Mouse (Mus musculus): ENCODE results near the gene Tmem200a.
"Not testable (repeated sequence)": the region's sequence is repeated elsewhere in the genome, so short reads cannot be mapped to it uniquely, and the experiment has no call there.

Tmem200a gene

GRCm38 (mm10) chr10:25982617-25983016 lies 96.2 kb downstream of the Tmem200a start:
- DNase-seq (ENCODE audit: low spot score in 2 of 2) = no peak

DNA sequence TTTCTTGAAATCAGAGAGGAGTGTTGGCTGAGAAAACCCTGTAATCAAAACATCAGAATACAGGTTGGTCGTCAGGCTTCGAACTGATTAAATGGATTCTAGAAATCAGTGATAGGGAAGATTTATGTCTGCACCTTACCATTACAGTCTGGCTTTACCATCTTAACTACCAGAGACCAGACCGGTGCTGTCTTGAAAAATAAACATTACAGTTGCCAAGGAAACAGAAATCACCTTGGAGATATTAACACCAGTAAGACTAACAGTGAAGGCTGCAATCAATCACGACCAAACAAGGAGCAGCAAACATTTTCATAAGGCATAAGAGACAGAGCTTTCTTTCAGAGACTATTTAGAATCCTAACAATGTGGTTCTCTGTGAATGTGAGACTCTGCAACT lies 116.0 kb downstream of the Tmem200a start:
- no peak for DNase-seq (ENCODE audit: low spot score in 2 of 2)

- DNase-seq (ENCODE audit: low spot score in 2 of 2) = no peak
Observed at GRCm38 (mm10) chr10:25961066-25961465, 117.8 kb downstream of the Tmem200a start.

DNA sequence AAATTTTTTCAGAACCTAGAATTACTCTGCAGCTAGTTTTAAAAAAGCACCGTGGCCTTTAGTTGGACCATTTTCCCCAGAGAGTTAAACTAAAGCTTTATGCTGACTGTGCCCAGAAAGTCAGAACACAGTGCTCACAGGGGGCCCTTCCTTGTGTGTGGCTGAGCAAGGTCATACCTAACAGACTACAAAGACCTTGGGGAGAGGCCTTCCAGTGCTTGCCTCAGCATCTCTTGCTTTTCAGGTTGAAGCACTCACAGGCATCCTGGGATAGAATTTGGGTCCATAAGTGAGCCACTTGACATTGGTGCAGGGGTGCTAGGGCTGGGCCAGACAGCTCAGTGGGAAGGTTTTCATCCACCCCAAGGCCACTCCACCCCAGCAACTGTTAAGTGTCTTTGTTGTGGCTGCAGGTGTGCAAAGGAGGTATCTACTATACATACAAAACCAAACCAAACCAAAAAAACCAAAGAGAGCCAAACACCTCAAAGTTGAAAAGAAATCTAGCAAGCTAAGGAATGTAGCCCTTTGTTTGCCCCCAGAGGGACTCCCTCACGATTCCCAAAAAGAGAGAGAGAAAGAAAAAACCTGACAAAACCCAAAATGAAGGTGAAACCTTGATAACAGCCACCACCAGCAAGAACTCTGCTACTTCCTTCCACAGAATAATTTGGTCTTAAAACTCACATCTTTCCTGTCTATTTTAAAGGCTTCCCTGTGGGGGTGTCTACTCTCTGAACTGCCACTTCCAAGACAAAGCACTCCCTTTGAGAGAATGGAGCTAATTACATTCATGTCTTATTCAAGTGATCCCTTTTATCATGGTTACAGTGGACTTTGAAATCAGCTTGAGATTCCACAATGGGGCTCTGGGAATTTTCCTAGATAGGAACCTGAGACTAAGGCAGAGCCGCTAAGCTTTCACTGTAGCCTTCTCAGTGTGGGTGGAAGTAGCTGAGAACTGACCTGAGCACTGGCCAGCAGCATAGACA lies 119.8 kb downstream of the Tmem200a start:
- DNase-seq (ENCODE audit: low spot score in 2 of 2) = no peak

GRCm38 (mm10) chr10:25954641-25955228 lies 124.1 kb downstream of the Tmem200a start:
- DNase-seq (ENCODE audit: low spot score in 2 of 2) = no peak

- DNase-seq (ENCODE audit: low spot score in 2 of 2) = no peak
Observed at GRCm38 (mm10) chr10:25952838-25953237, 126.0 kb downstream of the Tmem200a start.

- DNase-seq (ENCODE audit: low spot score in 2 of 2) = no peak
Observed at GRCm38 (mm10) chr10:25952150-25952549, 126.7 kb downstream of the Tmem200a start.

DNA sequence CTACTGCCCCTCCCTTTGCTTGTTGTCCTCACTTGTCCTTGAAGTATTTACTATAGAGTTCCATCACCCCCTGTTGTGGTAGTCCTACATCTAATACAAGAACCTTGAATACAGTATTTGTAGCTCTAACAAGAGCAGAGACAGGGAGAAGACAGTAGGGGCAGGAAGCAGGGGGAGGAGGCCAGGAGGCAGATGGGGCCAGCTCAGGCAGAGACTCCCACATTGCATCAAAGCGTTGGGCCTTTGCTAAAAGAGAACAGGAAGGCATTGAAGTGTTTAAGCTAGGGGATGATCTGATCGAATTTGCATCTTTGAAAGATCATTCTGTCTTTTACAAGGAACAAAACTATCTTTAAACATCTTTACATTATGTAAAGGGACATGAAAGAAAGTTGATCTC lies 133.0 kb downstream of the Tmem200a start:
- DNase-seq (ENCODE audit: low spot score in 2 of 2) = no peak

- no peak for DNase-seq (ENCODE audit: low spot score in 2 of 2)
Observed at GRCm38 (mm10) chr10:25944641-25945040, 134.2 kb downstream of the Tmem200a start.

- DNase-seq (ENCODE audit: low spot score in 2 of 2) = no peak
Observed at GRCm38 (mm10) chr10:25931796-25932195, 147.1 kb downstream of the Tmem200a start.

GRCm38 (mm10) chr10:25929401-25930150 lies 149.3 kb downstream of the Tmem200a start:
- no peak for DNase-seq (ENCODE audit: low spot score in 2 of 2)

GRCm38 (mm10) chr10:25928861-25929368 lies 149.9 kb downstream of the Tmem200a start:
- DNase-seq (ENCODE audit: low spot score in 2 of 2) = no peak

GRCm38 (mm10) chr10:25928448-25928786 lies 150.4 kb downstream of the Tmem200a start:
- no peak for DNase-seq (ENCODE audit: low spot score in 2 of 2)

GRCm38 (mm10) chr10:25927553-25928447 lies 151.1 kb downstream of the Tmem200a start:
- no peak for DNase-seq (ENCODE audit: low spot score in 2 of 2)

DNA sequence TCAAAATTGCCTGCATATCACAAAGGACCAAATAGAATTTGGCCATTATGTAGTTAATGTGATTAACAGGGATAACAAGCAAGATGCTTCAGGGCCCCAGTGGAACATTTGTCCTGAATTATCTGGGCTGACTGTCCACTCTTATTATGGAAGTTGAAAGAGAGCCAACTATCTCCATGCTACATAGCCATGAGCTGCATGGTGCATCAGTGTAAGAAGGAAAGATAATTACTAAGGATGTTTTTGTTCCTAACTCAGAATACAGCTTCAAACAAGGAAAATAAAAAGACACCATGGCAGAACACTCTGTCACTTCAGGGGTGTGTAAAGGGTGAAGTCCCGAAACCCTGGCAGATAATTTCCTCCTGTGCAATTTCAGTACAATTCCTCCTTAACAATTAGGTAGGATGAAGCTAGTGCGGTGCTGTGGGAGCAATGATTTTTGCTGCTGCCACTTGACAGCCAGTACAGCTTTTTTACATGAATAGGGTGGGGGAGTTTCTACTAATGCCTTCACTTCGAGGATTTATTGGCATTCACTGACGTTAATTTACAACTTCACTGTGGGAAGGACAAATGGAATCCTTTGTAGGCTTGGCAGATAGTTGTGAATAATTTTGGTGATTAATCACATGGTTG lies 158.1 kb downstream of the Tmem200a start:
- no peak for DNase-seq (ENCODE audit: low spot score in 2 of 2)

GRCm38 (mm10) chr10:25918103-25918502 lies 160.7 kb downstream of the Tmem200a start:
- no peak for DNase-seq (ENCODE audit: low spot score in 2 of 2)

GRCm38 (mm10) chr10:25910270-25910669 lies 168.6 kb downstream of the Tmem200a start:
- DNase-seq (ENCODE audit: low spot score in 2 of 2) = no peak

- DNase-seq (ENCODE audit: low spot score in 2 of 2) = no peak
Observed at GRCm38 (mm10) chr10:25908027-25909012, 170.5 kb downstream of the Tmem200a start.

DNA sequence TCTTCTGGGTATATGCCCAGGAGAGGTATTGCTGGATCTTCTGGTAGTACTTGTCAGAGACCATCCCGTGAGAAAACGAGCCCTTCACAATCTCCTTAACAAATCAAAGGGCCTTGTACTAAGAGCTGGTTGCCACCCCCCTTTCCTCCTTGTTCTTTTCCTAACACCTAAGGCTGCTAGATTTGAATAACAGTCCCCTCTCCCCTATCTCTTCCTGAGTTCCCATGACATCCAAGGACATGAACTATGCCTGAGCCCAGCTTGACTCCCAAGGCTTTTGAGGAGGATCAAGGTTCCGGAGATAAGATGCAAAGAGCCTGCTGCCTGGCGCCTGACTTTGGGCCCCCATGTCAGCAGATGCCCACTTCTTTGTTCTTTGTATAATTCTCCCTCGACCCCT lies 184.7 kb downstream of the Tmem200a start:
- not testable (repeated sequence) for DNase-seq (ENCODE audit: low spot score in 2 of 2)
